Mouse (Mus musculus) ovary, adult 18-20 months (tissue): ENCODE measurements at regions not wholly inside any gene's neighbourhood (a gene's known extent, or its start where the extent isn't known, plus 50 kb on each side); places are given as distances from the start of the nearest gene placed in this dataset.

Experiments used
- DNase-seq: peaks from one replicate; pipeline ENCODE4 v3.0.0; 2022; ENCODE audit warnings: low spot score, mixed read lengths

DNA sequence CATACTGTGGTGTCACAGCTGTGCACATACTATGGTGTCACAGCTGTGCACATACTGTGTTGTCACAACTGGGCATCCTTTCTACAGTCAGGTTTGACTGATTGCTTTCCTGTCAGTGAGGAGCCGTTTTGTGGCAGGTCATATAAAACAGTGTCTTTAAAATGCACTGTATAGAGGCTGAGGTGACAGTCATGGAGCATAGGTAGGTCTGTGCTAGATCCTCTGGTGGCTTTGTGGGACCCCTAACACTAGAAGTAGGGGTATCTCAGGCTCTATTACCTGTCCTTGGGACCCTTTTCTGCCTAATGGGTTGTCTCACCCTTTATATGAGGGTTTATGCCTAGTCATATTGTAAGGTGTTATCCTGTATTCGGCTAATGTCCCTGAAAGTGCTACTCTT lies 132.4 kb upstream of the Map3k7 start:
- no peak for DNase-seq

DNA sequence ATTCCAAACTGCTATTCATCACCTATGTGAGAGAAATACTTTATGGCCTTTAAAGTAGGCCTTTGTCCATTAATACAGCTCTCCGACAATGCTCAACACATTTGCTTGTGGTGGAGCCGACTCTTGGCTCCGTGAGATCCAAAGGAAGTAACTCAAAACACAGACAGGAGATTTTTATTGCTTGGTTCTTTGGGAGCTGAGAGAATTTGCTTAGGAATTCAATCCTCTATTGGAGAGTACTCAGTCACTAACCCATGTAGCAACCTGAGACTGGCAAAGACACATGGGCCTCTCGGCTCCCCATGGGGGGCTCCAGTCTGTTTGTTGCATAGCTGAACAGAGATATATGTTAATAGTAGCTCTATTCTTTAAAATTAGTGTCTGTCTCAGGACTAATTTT lies 130.1 kb upstream of the Map3k7 start:
- no peak for DNase-seq

DNA sequence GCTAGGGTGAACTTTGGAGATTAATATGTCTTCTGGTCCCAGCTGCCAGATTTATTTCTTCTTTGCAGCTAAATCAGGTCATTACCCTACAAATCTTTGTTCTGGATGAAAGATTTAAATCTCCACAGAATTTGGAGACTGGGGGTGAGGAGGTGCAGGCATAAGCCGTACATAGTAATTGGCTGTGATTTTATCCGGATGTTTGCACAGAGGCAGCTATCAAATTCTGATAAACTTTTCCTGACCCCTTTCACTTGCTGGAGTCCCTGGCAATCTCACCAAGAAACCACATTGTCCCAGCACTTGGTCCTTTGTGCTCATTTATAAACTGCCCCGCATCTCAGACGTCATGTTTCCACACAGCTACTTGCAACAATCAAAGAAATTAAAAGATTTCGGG lies 128.8 kb upstream of the Map3k7 start:
- DNase-seq = no peak

DNA sequence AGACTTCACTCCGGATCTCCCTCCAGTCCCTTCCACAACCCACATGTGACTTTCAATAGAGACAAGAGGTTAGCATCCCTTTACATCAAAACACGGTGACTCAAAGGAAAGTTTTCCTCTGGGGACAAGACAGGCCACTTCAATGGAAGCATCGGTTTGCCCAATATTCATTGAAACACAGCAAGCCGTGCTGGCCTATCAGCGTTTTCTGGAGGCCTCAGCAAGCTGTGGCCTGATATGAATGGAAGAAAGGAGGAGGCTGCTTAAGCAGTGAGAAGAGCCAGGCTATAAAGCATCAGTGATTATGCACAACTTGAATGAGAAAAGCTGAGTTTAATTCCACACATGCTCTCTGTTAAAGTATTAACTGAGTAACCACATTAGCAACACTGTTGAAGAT lies 125.3 kb upstream of the Map3k7 start:
- no peak for DNase-seq

DNA sequence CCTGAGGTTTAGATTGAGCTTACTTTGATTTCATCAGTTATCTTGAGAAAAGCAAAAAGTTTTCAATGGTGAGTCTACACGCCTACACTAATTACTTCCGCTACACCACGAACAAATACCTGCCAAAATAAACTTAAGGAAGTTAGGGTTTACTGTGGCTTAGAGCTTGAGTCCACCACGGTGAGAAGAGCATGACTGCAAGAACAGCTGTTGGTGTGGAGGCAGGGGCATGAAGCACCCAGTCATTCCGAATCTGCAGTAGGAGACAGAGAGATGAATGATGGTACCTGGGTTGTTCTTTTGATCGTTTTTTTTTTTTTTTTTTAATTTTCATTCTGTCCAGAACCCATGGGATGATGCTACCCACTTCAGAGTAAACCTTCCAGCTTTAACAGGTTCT lies 114.1 kb upstream of the Map3k7 start:
- no peak for DNase-seq

DNA sequence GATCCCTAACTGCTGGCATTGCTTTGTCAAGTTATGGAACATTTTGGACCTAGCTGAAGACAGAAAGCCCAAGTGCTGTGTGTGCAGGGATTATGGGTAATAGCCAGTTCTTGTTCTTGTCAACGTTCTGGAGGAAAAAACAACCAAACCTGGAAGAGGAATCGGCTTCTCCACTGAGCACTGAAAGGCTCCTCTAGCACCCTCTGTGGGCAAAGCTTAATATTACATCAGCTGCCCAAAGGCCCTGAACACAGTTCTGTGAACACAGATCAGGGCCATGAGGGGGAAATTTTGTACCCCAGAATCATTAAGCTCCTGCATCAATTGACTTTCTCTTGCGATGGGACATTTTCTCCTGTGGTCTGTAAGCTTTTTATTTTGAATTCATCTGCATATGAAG lies 112.9 kb upstream of the Map3k7 start:
- no peak for DNase-seq

DNA sequence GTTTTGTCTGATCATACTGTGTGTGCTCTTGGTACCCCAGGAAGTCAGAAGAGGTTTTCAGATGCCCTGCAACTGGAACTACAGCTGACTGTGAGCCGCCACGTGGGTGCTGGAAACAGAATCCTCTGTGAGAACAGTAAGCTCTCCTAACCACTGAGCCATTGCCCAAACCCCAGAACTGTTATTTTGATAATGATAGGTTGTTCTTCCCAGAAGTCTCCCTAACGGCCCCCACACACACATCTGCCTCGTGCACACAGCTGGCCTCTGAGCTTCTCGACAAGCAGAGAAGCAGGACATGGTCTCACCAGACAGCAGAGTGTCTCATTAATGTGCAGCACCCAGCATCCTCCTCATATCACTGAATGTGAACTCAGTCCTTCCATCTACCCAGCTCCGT lies 110.0 kb upstream of the Map3k7 start:
- no peak for DNase-seq

DNA sequence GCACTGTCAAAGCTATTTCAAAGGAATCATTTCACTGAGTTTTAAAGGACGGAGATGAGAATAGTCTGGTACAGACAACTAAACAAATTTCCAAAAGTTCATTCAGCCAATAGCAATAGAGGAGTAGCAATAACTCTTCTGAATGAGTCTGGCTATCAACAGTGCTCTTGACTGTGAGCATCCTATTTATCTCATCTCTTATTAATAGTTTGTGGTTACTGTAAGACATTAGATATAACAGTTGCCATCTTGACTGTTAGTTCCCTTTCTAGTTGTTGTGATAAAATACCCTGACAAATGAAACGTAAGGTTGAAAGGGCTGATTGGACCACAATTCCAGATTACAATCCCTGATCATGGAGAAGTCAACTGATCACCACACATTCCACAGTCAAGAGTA lies 103.5 kb upstream of the Map3k7 start:
- DNase-seq = no peak

DNA sequence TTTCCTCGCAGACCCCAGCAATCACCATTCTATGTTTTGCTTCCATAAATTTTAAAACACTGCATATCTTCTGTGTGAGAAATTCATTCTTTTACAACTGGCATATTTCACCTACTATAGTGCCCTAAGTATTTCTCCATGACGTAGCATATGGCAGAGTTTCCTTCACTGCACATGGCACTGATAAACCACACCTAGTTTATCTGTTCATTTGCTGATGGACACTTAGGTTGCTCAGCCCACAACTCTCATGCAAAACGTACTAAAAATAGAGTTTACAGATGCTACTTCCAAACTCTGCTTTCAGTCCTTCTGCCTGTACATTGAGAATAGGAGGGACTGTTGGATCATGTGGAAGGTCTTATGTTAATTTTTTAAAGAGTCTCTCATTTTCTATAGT lies 102.7 kb upstream of the Map3k7 start:
- DNase-seq = no peak

DNA sequence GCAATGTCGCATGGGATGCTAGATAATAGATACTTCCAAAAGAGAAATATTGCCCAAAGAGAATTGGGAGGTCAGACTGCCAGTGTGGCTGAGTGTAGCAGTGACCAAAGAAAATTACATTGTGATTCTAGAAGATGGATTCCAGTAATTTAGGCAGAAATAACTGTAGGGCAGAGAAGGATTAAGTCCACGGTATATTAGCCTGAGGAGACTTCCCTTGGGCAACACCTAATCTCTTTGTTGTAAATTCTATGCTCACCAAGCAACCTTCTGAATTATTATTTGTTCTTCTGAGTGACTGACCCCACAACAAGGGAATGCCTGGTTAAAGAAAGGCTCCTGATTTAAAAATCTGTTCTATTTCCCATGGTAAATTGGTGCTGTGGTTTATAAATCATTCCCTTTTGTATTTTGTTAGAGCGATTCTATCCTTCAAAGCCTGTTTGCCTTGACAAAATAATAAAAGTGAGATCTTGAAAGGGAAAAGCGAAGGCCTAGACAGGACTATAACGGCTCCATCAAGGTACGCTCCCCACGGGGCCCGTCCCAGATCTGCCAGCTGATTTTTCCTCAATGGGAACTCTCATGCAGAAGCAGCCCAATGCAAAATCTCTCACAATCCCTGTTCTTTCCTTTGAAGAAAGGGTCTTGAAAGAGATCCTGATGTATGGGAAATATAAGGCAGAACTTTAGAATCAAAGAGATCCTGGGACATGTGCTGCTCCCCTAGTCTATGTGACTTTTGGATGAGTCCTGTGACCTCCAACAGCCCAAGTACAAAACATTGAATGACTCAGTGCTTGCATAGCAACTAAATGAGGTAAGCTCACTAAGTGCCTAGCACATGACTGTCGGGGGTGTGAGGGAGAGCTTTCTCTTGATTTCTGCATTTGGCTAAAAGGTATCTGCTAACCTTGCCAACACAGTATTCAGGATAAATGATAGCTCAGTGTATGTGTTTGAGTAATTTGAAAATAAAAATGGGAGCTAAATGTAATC lies 90.6 kb upstream of the Map3k7 start:
- no peak for DNase-seq

DNA sequence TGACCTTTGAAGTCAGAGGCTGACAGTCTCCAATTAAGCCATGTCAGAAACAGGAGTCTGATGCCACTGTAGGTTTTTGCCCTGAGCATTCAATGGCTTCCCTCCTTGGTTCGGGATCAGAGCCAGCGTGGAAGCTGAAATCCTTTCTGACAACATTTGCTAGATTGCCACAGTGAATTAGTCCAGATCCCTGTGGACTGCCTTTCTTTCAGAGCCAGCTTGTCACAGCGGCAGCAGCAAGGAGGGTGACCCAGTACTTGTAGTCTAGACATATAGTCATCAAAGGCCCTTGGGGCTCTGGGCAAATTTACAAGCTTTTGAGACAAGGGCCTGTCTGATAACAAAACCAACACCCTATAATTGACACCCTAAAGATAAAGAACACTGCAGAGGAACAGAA lies 86.5 kb upstream of the Map3k7 start:
- no peak for DNase-seq

DNA sequence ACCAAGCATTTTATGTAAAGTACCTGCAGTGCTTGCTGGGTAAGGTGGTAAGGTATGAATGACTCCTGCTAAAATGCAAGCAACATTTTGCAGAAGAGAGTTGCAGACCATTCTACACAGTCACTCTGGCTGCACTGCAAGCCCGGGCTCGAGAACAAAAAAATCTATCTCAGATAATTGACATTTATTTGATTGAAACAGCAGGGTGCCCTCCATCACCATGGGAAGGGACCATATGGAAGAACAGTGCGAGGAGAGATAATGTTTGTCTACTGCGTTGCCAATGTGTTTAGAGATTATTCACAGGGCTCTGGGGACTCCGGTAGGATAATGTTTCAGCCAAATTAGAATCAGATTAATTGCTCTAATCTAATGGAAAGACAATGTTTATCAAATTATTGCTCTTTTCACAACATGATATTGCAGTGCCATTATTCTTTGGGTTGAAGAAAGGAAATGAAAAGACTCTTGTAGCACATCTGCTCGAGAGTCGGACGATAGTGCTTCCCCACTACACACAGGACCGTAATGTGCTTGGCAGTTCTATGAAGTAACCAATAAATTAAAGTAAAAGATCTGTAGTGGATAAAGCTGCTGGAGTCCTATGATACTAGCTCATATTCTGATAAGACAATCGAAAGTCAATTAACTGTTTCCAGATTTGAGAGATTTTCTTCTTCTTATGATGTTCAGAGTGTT lies 85.3 kb upstream of the Map3k7 start:
- DNase-seq = no peak

DNA sequence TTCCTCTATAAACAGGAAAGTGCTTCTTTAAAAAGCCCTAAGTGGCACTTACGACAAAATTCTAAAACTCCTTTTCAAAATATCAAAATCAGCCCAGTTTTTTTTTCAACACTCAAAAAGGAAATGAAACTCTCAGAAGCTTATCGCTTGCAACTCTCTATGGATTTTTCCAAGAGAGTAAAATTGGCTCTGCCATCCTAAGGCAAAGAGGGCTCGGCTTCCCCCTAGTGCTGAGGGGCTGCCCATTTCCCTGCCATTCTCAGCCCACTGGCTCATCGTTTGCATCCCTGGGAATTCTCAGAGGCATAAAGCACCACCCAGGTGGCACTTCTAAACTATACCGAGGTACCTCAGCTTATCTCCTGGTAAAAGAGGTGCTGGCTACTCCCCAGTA lies 84.7 kb upstream of the Map3k7 start:
- DNase-seq = no peak

DNA sequence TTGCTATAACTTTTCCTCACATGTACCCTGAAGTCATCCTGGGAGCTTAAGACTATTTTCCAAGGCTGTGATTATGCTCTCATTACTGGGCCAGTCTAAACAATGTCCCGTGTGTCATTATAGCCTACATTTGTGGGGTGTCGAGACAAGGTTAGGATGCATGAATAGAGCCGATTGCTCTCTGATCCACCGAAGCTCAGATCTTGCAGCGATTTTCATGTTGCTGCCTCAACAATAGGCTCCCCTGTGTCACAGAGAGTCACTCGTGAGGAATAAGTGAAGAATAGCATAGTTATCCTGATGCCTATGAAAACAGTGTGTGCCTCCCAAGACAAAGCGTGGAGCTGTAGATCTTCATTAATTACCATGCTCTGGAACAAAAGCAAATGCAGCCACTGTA lies 83.7 kb upstream of the Map3k7 start:
- no peak for DNase-seq

DNA sequence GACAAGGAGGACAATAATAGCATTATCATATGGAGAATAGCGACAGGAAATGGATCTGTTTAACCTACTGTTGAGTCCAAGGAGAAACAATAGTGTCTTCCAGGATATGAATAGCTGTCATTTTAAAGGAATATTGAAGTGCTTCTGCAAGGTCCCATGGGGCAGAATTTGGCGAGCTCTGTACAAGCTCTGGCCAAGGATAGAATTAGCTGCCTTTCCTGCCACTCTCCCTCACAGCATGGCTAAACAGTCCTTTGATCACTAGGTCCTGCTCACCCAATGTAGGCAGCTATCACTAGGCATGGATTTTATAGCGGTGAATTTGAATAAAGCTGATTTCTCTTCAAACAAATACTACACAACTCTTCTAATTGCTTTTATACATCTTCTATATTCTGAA lies 74.2 kb upstream of the Map3k7 start:
- DNase-seq = no peak

DNA sequence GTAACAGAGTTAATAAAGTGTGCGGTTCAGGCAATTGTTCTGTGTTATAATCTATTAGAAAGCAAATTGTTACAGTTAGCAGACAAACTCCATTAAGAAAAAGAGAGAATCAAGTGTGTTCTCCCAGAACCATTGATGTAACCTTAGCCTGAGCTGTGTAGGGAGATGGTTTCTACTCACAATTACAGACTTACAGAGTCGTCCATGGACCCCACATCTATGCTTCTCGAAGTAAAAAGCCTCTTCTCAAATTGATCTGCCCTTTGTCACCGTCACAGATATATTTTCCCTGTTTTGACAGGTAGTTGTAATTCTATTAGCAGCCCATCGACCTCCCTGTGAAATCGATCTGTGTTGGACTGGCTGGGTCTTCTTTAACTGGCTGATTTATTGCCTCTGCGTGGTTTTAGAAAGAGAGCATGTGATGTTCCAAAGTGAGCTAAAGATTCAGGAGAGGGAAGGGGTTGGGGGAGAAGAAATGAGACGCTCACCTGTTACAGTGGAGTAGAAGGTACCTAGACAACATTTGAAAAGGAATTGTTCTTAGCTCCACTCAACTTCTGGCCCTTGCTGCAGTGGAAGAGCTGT lies 54.7 kb upstream of the Map3k7 start:
- DNase-seq = no peak
